Mouse (Mus musculus) A20 (cell line): Measurements from ENCODE around the gene Bok.
A peak's percentile ranks its signal among the peaks of the same experiment; 100 is the strongest.

Source experiments
- DNase-seq: peaks from one replicate; pipeline ENCODE4 v3.0.0-alpha.2; 2011; ENCODE audit warnings: low read depth, low spot score

The Bok gene

GRCm38 (mm10) chr1:93742910-93743309 is 57.5 kb downstream of the Bok start:
- DNase-seq = peak; percentile 49
